Mouse (Mus musculus) left cerebral cortex, postnatal 4 days (tissue): ENCODE measurements around the gene Ankrd17. TPM values are rescaled to one million over a fixed set of nuclear protein-coding genes. Genes with fewer than 3 reads are reported as not detected.
"Not testable (repeated sequence)": the region's sequence is repeated elsewhere in the genome, so short reads cannot be mapped to it uniquely, and the experiment has no call there.

Experiments used
- DNase-seq: peaks from one replicate; pipeline ENCODE4 v3.0.0-alpha.2; 2022
- intact Hi-C: fragments of 180-260 bp; cut with DNase I; formaldehyde crosslinking; loops from one replicate; pipeline ENCODE4 v1.15.1; 2025
- total RNA-seq, 2 experiments: library from RNA; stranded (reverse); gene quantifications; 2 replicates each; pipeline ENCODE4 v1.2.3; 2021

Gene Ankrd17
- total RNA-seq, 2 experiments from 2014 or later = 119 to 122 TPM

DNA sequence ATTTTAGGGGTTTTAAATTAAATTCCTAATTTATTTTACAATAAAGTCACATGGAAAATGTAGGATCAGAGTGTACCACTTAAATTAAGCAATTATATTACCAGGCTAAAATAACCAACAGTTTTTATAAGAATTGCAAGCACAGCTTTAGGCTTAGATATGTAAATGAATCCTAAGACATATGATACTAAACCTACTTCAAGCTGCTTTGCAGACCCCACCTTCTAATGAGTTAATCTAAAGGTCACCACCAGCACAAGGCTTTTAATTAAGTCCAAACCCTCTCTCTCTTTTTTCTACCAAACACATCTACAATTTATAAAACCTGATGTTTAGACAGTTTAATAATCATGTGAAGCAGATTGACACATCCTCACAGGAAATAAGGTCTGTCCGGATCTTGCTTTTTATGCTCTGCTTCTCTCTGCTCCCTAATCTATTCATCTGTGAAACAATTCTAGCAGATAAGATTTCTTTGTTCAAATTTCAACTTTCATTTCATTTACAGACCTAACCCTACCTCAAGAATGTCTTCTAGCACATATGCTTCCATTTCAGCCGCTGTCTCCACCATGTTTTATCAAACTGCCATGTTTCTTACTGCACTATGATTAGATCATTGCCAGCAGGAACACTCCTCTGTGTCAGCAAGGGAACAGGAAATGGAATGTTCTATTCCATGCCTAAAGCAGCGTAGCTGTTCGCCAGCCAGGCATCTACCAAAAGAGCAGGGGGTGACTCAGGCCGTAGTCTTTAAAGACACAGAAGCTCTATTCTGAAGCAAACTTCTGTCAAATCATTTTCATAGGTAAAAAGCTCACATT is 27.0 kb downstream of the Ankrd17 start:
- intact Hi-C loops = no loop called here
- peak; percentile 45 for DNase-seq

DNA sequence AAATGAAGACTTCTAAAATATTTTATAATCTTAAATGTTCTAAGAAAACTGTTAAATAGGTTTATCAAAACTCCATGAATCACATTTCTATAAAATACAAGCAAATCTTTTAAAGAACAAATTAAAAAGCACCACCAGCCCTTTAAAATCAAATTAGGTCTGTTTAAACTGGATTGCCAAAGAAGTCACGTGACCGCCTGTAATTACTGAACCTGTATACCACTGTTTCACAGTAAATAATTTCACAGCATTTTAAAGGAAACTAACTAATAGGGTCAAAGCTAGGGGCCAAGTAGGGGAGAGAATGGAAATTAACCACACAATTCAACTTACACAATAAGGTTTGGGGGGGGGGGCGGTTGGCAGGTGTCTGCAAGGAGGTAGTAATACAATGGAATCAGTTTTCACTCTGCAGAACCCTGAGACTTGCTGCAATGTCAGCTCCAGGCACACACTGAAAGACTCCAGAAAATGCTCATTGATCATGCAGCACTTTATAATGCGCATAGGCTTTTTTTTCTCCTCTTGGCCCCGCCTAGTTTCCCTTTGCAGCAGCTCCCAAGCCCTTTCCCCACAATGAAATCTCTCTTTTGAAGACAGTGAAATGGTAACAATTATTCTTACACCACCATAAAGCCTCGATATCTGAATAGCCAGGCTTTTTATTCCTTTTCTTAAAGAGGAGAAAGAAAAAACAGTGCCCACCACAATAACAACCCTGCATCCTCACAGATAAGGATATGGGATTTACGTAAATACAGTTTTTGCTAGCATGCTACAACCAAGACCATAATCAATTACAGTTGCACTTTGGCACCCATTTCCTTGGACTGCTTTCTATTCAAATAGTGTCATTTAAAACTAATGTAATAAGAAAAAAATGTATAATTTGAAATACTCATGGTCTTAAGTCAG is 27.9 kb downstream of the Ankrd17 start:
- intact Hi-C loops = no loop called here
- DNase-seq = no peak

DNA sequence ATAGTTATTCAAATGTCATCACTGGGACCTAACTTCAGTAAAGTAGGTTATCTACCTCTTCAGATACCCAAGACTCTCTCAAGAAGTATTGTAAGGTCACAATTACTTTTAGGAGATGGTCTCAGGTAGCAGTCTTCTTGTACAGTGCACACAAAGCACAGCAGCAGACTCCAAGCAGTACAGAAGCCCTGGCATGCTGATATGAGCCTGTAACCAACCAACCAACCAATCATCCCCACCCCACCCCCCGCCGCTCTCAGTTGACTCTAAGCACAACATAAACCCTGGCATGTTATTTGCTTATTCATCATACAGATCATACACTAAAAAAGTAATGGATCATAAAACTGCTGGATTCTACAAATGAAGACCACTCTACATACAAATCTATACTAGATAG is 33.9 kb downstream of the Ankrd17 start:
- DNase-seq = no peak
- intact Hi-C loops = no loop called here

DNA sequence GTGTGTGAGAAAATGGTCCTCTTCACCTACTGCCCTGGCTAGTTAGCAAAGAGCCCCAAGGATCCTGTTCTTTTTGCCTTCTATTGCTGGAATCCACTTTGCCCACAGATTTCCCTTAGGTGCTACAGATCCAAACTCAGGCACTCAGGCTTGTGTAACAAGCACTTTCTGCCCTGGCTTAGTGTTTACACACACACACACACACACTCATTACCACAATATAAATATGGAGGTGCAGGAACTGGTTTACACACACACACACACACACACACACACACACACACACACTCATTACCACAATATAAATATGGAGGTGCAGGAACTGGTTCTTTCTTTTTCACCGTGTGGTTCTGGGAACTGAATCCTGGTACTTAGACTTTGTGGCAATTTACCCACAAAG is 35.3 kb downstream of the Ankrd17 start:
- intact Hi-C loops = no loop called here
- DNase-seq = no peak

DNA sequence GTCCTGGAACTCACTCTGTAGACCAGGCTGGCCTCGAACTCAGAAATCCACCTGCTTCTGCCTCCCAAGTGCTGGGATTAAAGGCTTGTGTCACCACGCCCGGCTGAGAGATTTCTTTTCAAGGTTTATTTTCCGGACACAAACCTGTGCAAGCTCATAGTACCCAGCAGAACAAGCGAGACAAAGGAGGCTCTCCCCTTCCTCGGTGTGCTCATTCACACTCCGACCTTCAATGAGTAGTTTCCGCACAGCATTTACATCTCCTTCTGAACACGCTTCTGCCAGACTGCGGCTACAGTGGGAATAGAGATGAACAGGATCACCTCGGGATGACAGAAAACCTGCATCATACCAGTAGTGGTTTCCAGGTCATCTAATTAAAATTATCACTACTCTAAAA is 68.0 kb downstream of the Ankrd17 start:
- intact Hi-C loops = loop anchor here (10.0 kb wide), 1 partner anchor 54 kb away; no protein-coding TSS in a partner anchor
- DNase-seq = no peak

DNA sequence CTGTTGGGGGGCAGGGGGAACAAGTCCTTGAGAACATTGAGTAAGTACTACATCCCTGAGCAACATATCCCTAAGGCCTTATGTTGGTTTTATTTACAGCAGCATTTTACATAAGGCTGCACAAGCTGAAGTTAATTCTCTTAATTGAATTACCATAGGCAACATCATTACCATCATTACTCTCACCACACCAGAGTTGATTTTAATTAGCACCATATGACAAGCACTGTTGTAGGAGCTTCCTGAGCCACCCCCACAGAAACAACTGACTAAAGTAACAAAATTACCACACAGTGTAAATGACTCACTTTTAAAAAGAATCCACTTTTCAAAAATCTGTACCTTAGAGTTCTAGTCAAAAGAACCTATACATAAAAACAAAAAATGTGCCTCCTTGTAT is 76.5 kb downstream of the Ankrd17 start:
- intact Hi-C loops = loop anchor here (10.0 kb wide), 1 partner anchor 45 kb away; no protein-coding TSS in a partner anchor
- no peak for DNase-seq

DNA sequence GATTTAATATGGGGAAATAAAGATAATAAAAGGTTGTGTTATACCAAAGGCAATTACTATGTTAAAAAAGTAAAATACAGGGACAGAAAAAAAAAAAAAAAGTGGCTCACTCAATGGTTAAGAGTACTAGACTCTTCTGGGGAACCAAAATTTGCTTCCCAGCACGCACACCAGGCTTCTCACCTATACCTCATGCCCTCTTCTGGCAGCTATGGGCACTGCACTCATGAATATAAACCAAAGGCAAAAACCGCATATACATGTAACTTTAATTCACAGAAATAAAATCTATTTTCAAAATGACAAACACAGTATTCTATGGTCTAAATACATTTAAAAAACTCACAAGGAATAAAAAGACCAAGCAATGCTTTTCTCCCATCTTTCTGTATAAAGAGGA is 79.8 kb downstream of the Ankrd17 start:
- DNase-seq = peak; percentile 29
- intact Hi-C loops = no loop called here

DNA sequence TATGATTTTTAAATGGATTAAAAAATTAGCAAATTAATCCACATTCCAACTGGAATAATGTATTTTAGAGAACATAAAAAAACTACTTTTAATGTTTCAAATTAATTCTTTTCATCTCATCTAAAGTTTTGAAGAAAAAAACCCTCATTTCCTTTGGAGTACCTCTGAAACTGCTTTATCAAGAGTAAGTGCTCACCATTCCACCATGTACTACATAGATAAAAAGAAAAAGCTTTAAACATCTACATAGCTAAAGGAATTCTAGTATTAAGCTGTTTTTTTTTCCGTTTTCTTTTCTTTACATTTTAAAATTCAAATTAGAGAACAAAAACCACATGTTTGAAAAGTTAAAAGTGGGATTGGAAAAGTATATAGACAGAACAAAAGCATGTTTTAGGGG is 86.3 kb downstream of the Ankrd17 start:
- intact Hi-C loops = no loop called here
- no peak for DNase-seq

DNA sequence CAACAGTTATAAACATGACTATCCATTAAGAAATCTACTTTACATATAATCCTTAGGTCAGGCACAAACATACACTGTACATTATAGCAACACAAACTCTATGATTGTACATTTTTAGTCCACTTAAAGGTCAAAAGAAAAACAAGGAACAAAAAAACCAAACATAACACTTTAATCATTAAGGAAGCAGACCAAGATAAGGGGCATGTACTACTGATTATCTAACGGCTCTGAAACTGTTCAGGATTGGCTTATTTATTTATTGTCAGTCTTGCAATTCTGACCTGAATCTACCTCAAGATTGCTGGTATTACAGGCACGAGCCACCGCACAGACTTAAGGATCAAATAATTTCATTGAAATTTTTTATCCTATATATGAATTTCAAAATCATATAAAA is 87.0 kb downstream of the Ankrd17 start:
- no peak for DNase-seq
- intact Hi-C loops = no loop called here

DNA sequence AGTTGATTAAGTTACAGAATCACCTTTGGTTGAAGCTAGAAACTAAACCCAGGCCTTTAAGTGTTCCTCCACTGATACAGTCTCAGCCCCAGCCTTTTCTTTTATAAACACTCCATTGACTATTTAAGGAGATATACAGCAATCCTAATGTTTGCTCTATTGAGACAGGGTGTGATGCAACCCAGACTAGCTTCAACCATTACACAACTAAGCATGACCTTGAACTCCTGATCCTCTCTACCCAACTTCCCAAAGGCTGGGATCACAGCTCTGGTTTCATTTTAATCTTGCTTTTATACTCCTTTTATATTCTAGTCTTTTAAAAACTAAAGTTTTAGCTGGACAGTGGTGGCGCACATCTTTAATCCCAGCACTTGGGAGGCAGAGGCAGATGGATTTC is 88.9 kb downstream of the Ankrd17 start:
- DNase-seq = no peak
- intact Hi-C loops = no loop called here

DNA sequence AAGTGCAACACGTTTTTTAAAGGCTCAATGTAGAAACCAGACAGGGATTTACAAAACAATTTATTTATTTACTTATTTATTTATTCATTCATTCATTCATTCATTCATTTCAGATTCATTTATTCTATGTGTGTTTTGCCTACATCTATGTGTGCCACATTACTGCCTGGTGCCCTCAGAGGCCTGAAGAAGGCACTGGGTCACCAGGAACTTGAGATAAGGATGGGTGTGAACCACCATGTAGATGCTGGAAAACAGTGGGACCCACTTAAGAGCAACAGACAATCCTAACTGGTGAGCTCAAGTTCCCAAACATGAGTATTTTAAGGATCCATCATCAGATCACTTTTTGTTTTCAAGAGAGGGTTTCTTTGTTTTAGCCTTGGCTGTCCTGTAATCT is 91.6 kb downstream of the Ankrd17 start:
- intact Hi-C loops = no loop called here
- DNase-seq = no peak

DNA sequence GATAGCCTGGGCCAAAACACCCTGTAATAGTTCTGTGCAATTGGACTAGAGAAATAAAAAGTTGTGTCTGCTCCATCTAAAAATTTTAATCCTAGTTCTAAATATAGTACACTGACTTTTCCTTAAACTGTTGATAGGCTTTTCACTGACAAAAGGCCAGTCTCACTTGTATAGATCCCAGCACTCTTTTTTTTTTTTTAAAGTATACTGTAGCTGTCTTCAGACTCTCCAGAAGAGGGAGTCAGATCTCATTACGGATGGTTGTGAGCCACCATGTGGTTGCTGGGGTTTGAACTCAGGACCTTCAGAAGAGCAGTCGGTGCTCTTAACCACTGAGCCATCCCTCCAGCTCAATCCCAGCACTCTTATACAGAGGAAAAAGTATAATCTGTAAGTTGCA is 104.1 kb downstream of the Ankrd17 start:
- DNase-seq, intact Hi-C loops: not testable (repeated sequence)

DNA sequence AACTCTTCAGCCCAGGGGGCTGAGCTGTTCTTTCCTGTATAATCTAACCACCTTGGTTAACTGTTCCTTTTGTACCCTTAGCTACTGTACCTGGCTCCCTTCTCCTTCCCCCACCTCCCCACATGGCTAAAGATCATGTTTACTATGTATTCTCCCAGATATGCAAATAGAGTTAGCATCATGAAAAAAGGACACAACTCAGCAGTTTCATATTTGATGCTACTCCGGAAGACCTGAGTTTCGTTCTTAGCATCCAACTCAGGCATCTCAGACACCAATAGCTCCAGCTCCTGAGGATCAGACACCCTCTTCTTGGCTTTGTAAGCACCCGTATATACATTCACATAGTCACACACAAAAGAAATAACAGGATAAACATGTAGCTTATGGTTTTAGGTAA is 109.4 kb downstream of the Ankrd17 start:
- intact Hi-C loops = no loop called here
- DNase-seq = no peak

DNA sequence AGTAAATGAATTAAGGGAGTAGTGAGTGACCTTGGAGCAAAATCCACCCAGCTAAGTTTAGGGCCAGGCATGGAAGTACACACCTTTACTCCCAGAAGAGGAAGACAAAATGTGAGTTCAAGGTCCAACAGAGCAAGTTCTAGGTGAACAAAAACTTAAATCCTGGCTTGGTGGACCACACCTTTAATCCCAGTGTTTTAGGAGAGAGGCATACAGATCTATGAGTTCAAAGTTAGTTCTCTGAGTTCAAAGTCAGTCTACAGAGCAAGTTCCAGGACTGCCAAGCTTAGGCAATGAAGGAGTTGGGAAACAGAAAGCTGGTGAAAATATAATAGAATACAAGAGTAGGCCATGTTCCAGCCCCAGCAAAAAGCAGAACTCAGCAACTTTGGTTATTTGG is 118.9 kb downstream of the Ankrd17 start:
- intact Hi-C loops = loop anchor here (10.0 kb wide), 1 partner anchor 47 kb away; no protein-coding TSS in a partner anchor
- no peak for DNase-seq

DNA sequence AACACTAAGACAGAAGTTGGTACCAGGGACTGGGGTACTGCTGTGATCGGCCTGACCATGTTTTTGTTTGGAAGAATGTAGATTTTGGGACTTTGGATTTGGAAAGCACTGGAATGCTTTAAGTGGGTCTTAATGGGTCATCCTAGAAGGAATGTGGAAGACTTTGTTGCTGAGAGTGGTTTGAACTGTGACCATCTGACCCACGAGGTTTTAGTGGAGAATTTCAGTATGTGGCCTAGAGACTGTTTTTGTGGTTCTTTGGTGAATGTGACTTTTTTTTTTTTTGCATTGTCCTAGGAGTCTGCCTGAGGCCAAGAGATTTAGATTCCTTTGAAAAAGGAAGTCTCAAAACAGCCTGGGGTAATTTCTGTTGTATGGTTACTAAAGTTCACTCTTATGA is 119.4 kb downstream of the Ankrd17 start:
- no peak for DNase-seq
- intact Hi-C loops = loop anchor here (10.0 kb wide), 1 partner anchor 48 kb away; no protein-coding TSS in a partner anchor

DNA sequence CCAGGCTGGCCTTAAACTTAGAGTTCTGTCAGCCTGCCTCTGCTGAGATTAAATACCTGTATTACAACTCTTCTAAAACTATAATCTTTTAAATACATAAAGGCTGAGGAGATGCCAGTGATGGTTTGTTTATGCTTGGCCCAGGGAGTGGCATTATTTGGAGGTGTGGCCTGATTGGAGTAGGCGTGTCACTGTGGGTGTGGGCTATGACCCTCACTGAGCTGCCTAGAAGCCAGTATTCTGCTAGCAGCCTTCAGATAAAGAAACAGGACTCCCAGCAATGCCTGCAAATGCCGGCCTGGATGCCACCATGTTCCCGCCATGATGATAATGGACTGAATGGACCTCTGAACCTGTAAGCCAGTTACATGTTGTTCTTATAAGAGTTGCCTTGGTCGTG is 119.8 kb downstream of the Ankrd17 start:
- intact Hi-C loops = loop anchor here (10.0 kb wide), 1 partner anchor 48 kb away; no protein-coding TSS in a partner anchor
- no peak for DNase-seq

DNA sequence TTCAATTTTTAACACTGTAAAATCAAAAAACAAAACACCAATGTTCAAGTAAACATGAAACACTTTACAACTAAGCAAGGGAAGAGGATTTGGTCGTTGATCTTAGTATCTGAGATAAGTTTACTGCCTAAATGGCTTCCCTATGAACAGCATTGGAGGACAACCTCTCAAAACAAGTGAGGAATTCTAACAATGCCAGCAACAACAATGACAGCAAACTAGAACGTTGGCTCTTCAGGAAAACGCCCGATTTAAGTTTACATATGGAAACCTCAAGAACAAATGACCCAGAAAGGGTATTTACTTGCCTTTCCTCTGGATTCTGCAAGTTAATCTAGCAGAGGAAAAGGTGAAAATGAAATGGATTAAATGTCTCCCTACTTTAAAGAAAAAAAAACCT is 121.0 kb downstream of the Ankrd17 start:
- no peak for DNase-seq
- intact Hi-C loops = loop anchor here (10.0 kb wide), 1 partner anchor 49 kb away; no protein-coding TSS in a partner anchor

DNA sequence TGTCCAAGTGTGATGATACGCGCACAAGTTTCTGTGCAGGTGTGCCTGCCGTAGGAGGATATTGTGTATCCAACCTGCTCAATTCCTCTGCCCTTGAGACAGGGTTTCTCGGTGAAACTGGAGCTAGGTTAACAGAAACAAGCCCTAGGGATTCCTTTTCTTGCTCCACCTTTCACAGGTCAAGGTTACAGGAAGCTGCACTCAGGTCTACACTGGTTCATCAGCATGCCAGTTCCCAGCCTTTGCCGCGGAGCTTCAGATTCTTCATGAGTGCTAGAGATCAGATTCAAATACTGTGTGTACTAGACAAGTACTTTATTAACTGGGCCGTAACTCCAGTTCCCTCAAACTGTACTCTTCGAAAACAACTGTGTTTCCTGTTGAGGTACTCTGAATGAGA is 131.2 kb downstream of the Ankrd17 start:
- intact Hi-C loops = no loop called here
- DNase-seq = no peak

DNA sequence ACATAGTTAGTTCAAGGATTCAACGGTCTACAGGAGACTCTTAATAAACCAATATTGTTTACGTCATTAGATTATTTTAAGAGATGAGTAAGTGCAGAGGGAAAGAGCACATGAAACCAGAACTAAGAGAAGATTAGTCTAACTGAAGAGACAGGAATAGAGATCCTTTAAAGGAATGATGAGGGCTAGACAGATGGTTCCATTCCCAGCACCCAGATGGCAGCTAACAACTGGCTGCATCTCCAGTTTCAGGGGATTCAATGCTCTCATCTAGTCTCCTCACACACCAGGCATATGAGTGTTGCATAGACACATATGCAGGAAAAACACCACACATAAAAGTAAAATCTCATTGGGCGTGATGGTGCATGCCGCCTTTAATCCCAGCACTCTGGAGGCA is 133.1 kb downstream of the Ankrd17 start:
- intact Hi-C loops = no loop called here
- no peak for DNase-seq

DNA sequence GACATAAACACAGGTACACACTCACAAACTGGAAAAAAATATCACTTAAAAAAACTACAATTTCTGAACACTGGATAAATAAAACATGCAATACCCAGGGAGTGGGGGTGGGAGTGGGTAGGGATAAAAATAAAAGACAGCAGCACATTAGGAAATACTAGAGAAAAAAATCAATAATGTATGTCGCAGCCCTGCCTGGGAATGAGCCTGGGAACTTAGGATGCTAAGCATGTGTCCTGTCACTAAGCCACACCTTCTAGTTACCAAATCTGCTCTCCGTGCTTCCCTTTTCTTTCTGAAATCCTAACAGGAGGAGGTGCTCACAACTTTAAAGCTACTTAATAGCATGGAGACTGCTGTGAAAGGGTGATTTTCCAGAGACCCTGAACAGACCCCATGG is 136.6 kb downstream of the Ankrd17 start:
- intact Hi-C loops = loop anchor here (10.0 kb wide), 1 partner anchor 135 kb away; the partner anchor contains the start of genes Ankrd17 and Gm9958
- DNase-seq = no peak

DNA sequence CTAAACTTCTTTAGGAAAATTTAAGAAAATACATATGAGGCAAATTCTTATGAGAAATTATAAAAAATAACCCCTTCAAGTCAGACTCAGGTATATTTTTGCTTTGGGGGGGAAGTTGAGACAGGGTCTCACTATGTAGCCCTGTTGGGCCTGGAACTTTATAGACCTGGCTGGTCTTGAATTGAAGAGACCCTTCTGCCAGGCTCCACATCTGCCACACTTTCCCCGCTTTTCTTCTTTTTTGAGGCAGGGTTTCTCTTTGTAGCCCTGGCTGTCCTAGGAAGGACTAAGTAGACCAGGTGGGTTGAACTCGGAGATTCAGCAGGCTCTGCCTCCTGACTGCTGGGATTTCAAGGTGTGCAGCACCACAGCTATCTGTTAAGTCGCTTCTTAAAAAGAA is 139.7 kb downstream of the Ankrd17 start:
- DNase-seq = no peak
- intact Hi-C loops = loop anchor here (10.0 kb wide), 1 partner anchor 138 kb away; the partner anchor contains the start of genes Ankrd17 and Gm9958
